Mouse (Mus musculus) intestine, embryonic 15.5 days (tissue): ENCODE results near the gene Osbpl6. TPM values are rescaled to one million over a fixed set of nuclear protein-coding genes. Genes with fewer than 3 reads are reported as not detected.

Experiments used
- ATAC-seq: fragments of 200-750 bp; cut with Nextera tagmentation; 2 replicates; pipeline ENCODE4 v1.8.0; 2017; ENCODE audit warnings: moderate TSS enrichment, moderate library complexity
- H3K27ac ChIP-seq: fragments of 300-500 bp; sonication (generic); 2 replicates; pipeline ENCODE4 v1.5.1; 2015; ENCODE audit warnings: mild to moderate bottlenecking, inconsistent platforms
- H3K27me3 ChIP-seq: fragments of 300-500 bp; sonication (generic); replicated peaks from 2 replicates; pipeline ENCODE4 v1.6.1; 2015; ENCODE audit warnings: inconsistent platforms
- H3K36me3 ChIP-seq: fragments of 300-500 bp; sonication (generic); 2 replicates; pipeline ENCODE4 v1.6.1; 2015; ENCODE audit warnings: inconsistent platforms
- H3K4me1 ChIP-seq: fragments of 300-500 bp; sonication (generic); replicated peaks from 2 replicates; pipeline ENCODE4 v1.6.1; 2015; ENCODE audit warnings: inconsistent platforms
- H3K4me2 ChIP-seq: fragments of 300-500 bp; sonication (generic); replicated peaks from 2 replicates; pipeline ENCODE4 v1.6.1; 2015; ENCODE audit warnings: mild to moderate bottlenecking, inconsistent platforms
- H3K4me3 ChIP-seq: fragments of 300-500 bp; sonication (generic); replicated peaks from 2 replicates; pipeline ENCODE4 v1.5.1; 2015; ENCODE audit warnings: inconsistent platforms
- H3K9ac ChIP-seq: fragments of 300-500 bp; sonication (generic); 2 replicates; pipeline ENCODE4 v1.6.1; 2015; ENCODE audit warnings: inconsistent platforms
- H3K9me3 ChIP-seq: fragments of 300-500 bp; sonication (generic); 2 replicates; pipeline ENCODE4 v1.6.1; 2016; ENCODE audit warnings: inconsistent platforms
- WGBS: fragments of 180-500 bp; shearing (Covaris S2); methylation state at CpG from one replicate; pipeline ENCODE4 v1.1.7; 2015; 5-methylcytosine and 5-hydroxymethylcytosine counted together
- polyA plus RNA-seq: library from polyadenylated mRNA; unstranded; fragments of >200 nt; fragmentation: Nextera tagmentation; extraction: Ambion mirVana; gene quantifications from 2 replicates; pipeline ENCODE4 v1.2.1, GENCODE M21; 2015

Osbpl6 gene
- polyA plus RNA-seq, 1 experiment from 2014 or later: 11.2 TPM

GRCm38 (mm10) chr2:76430539-76430938 is 24.2 kb downstream of the Osbpl6 start:
- Histone ChIP-seq H3K4me3 (no peak overlapping the region), H3K4me2 (no peak overlapping the region), H3K36me3 (no peaks in the 10 kb centered on the region), H3K27ac (no peak overlapping the region), H3K4me1 (no peaks in the 10 kb centered on the region), H3K9ac (no peak overlapping the region), H3K27me3 (no peaks in the 10 kb centered on the region), H3K9me3 (no peaks in the 10 kb centered on the region)
- WGBS: 83% methylated on average over 3 of the region's 3 CpGs
- ATAC-seq: no peak

GRCm38 (mm10) chr2:76434224-76434623 is 27.9 kb downstream of the Osbpl6 start:
- H3K9me3 ChIP-seq: no peaks in the 10 kb centered on the region
- no peaks in the 10 kb centered on the region for H3K36me3 ChIP-seq
- H3K9ac ChIP-seq: no peak overlapping the region
- WGBS: 72% methylated on average over 7 of the region's 7 CpGs
- H3K27ac ChIP-seq: no peak overlapping the region
- H3K4me2 ChIP-seq: no peak overlapping the region
- H3K4me3 ChIP-seq: no peak overlapping the region
- H3K27me3 ChIP-seq: no peaks in the 10 kb centered on the region
- H3K4me1 ChIP-seq: no peaks in the 10 kb centered on the region
- ATAC-seq: no peak

GRCm38 (mm10) chr2:76435667-76436239 is 29.4 kb downstream of the Osbpl6 start:
- Histone ChIP-seq H3K27ac (0 out of 2 replicates have a peak overlapping the region, but pooled peaks have one; percentile 36), H3K4me3 (no peak overlapping the region), H3K9ac (no peak overlapping the region), H3K9me3 (no peaks in the 10 kb centered on the region), H3K4me2 (no peak overlapping the region), H3K27me3 (no peaks in the 10 kb centered on the region), H3K4me1 (no peaks in the 10 kb centered on the region), H3K36me3 (no peaks in the 10 kb centered on the region)
- ATAC-seq: peak; percentile 93
- WGBS: 64% methylated on average over 7 of the region's 7 CpGs

- Histone ChIP-seq H3K4me3 (no peak overlapping the region), H3K9ac (no peak overlapping the region), H3K27ac (no peak overlapping the region), H3K4me2 (no peak overlapping the region), H3K36me3 (no peaks in the 10 kb centered on the region), H3K27me3 (no peaks in the 10 kb centered on the region), H3K4me1 (no peaks in the 10 kb centered on the region), H3K9me3 (no peaks in the 10 kb centered on the region)
- ATAC-seq: no peak
- WGBS: 75% methylated on average over 2 of the region's 2 CpGs
These were observed 31.1 kb downstream of the Osbpl6 start for GRCm38 (mm10) chr2:76437372-76437771.

GRCm38 (mm10) chr2:76439540-76439939 is 33.2 kb downstream of the Osbpl6 start:
- H3K27ac ChIP-seq: no peak overlapping the region
- ATAC-seq: no peak
- H3K9ac ChIP-seq: no peak overlapping the region
- H3K36me3 ChIP-seq: no peaks in the 10 kb centered on the region
- H3K4me3 ChIP-seq: no peak overlapping the region
- no peaks in the 10 kb centered on the region for H3K9me3 ChIP-seq
- WGBS: 48% methylated on average over 2 of the region's 2 CpGs
- H3K4me1 ChIP-seq: no peaks in the 10 kb centered on the region
- H3K4me2 ChIP-seq: no peak overlapping the region
- no peaks in the 10 kb centered on the region for H3K27me3 ChIP-seq

- no peak overlapping the region for H3K27ac ChIP-seq
These were observed 35.8 kb downstream of the Osbpl6 start for GRCm38 (mm10) chr2:76442086-76442485.

GRCm38 (mm10) chr2:76449836-76450355 is 43.6 kb downstream of the Osbpl6 start:
- ATAC-seq: no peak
- Histone ChIP-seq H3K27me3 (no peaks in the 10 kb centered on the region), H3K9ac (no peak overlapping the region), H3K4me2 (no peak overlapping the region), H3K9me3 (no peaks in the 10 kb centered on the region), H3K4me1 (no peaks in the 10 kb centered on the region), H3K27ac (no peak overlapping the region), H3K4me3 (no peak overlapping the region), H3K36me3 (no peaks in the 10 kb centered on the region)
- WGBS: 84% methylated on average over 6 of the region's 6 CpGs

More at GRCm38 (mm10) chr2:76442086-76442485, 35.8 kb downstream of the Osbpl6 start:
- no peaks in the 10 kb centered on the region for H3K36me3 ChIP-seq
- no peaks in the 10 kb centered on the region for H3K27me3 ChIP-seq
- H3K4me3 ChIP-seq: no peak overlapping the region
- H3K4me2 ChIP-seq: no peak overlapping the region
- no peaks in the 10 kb centered on the region for H3K9me3 ChIP-seq
- no peak overlapping the region for H3K9ac ChIP-seq
- ATAC-seq: peak; percentile 72
- WGBS: 29% methylated on average over 3 of the region's 3 CpGs
- H3K4me1 ChIP-seq: no peaks in the 10 kb centered on the region

- Histone ChIP-seq H3K9me3 (no peaks in the 10 kb centered on the region), H3K27ac (no peak overlapping the region), H3K4me2 (no peak overlapping the region), H3K36me3 (no peaks in the 10 kb centered on the region), H3K4me1 (no peaks in the 10 kb centered on the region), H3K27me3 (no peaks in the 10 kb centered on the region), H3K9ac (no peak overlapping the region), H3K4me3 (no peak overlapping the region)
- 94% methylated on average over 5 of the region's 5 CpGs for WGBS
- no peak for ATAC-seq
These were observed 60.4 kb downstream of the Osbpl6 start for GRCm38 (mm10) chr2:76466723-76467122.

- no peak overlapping the region for H3K4me3 ChIP-seq
- H3K9me3 ChIP-seq: no peaks in the 10 kb centered on the region
- H3K36me3 ChIP-seq: no peaks in the 10 kb centered on the region
- 58% methylated on average over 8 of the region's 8 CpGs for WGBS
- no peak overlapping the region for H3K9ac ChIP-seq
- no peak overlapping the region for H3K27ac ChIP-seq
- ATAC-seq: no peak
- H3K27me3 ChIP-seq: no peaks in the 10 kb centered on the region
- H3K4me1 ChIP-seq: no peaks in the 10 kb centered on the region
- no peak overlapping the region for H3K4me2 ChIP-seq
These were observed 61.9 kb downstream of the Osbpl6 start for GRCm38 (mm10) chr2:76468204-76468603.

- Histone ChIP-seq H3K27me3 (no peaks in the 10 kb centered on the region), H3K4me1 (no peaks in the 10 kb centered on the region), H3K9me3 (no peaks in the 10 kb centered on the region), H3K27ac (no peak overlapping the region), H3K4me2 (no peak overlapping the region), H3K4me3 (no peak overlapping the region), H3K36me3 (no peaks in the 10 kb centered on the region), H3K9ac (no peak overlapping the region)
- 65% methylated on average over 6 of the region's 6 CpGs for WGBS
- no peak for ATAC-seq
These were observed 62.9 kb downstream of the Osbpl6 start for GRCm38 (mm10) chr2:76469091-76469750.

GRCm38 (mm10) chr2:76469751-76470099 is 63.4 kb downstream of the Osbpl6 start:
- WGBS: 78% methylated on average over 8 of the region's 8 CpGs
- Histone ChIP-seq H3K27me3 (no peaks in the 10 kb centered on the region), H3K36me3 (no peaks in the 10 kb centered on the region), H3K9ac (no peak overlapping the region), H3K27ac (no peak overlapping the region), H3K4me3 (no peak overlapping the region), H3K4me2 (no peak overlapping the region), H3K9me3 (no peaks in the 10 kb centered on the region), H3K4me1 (no peaks in the 10 kb centered on the region)
- no peak for ATAC-seq

GRCm38 (mm10) chr2:76470391-76470790 is 64.1 kb downstream of the Osbpl6 start:
- Histone ChIP-seq H3K36me3 (no peaks in the 10 kb centered on the region), H3K4me3 (no peak overlapping the region), H3K27me3 (no peaks in the 10 kb centered on the region), H3K9me3 (no peaks in the 10 kb centered on the region), H3K4me2 (no peak overlapping the region), H3K9ac (no peak overlapping the region), H3K4me1 (no peaks in the 10 kb centered on the region), H3K27ac (no peak overlapping the region)
- 75% methylated on average over 9 of the region's 9 CpGs for WGBS
- no peak for ATAC-seq

- no peaks in the 10 kb centered on the region for H3K36me3 ChIP-seq
- no peak for ATAC-seq
- no peaks in the 10 kb centered on the region for H3K4me1 ChIP-seq
- WGBS: 51% methylated on average over 1 of the region's 1 CpGs
- no peak overlapping the region for H3K4me3 ChIP-seq
- H3K27me3 ChIP-seq: no peaks in the 10 kb centered on the region
- no peak overlapping the region for H3K4me2 ChIP-seq
- H3K9me3 ChIP-seq: no peaks in the 10 kb centered on the region
- H3K27ac ChIP-seq: no peak overlapping the region
- H3K9ac ChIP-seq: no peak overlapping the region
These were observed 69.5 kb downstream of the Osbpl6 start for GRCm38 (mm10) chr2:76475788-76476187.
